In the genomic region with DNA sequence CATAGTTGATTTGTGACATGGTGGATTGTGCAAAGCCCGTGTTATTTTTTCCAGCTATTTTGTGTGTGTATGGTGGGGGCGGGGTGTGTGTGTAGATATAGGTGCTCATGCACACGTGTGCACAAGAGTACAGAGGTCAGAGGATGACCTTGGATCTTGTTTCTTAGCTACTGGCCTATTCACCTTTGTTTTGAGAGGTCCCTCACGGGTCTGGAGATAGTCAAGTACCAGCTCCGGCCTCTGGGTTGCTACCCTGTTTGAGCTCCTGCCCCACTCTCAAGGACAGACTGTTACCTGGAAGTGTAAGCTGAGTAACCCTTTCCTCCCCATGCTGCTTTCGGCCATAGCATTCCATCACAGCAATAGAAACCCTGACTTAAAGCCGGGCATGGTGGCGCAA, we compare ENCODE assay signal across 16 mouse cellular contexts.
DNase-seq lines count a peak whose midpoint lies in the region; TF ChIP-seq lines count a peak whose summit lies in the region.
"Had no signal": no experiment of that assay in that cellular context is flagged by ENCODE, and none has a peak within 500 bp of the region (broad histone marks: within the 10 kb centered on the region; RNA-seq: fewer than 3 reads in every experiment).

No protein-coding gene starts in this region.

- H3K27ac ChIP-seq in heart, embryonic 10.5 days = peak overlapping the region; percentile 90
- peak overlapping the region; percentile 11 for H3K27ac ChIP-seq in kidney, adult 2 months (ENCODE audit: insufficient read depth, low read depth, low read length)
- peak overlapping the region; percentile 75; the same call in 1 of the 2 replicates for H3K27ac ChIP-seq in embryonic facial prominence, embryonic 10.5 days (replicated peaks)
- H3K27ac ChIP-seq: limb, embryonic 12.5 days; liver, embryonic 13.5 days had no signal

- H3K4me3 ChIP-seq in heart, embryonic 10.5 days = 0 out of 2 replicates have a peak overlapping the region, but pooled peaks have one; percentile 16
- H3K4me3 ChIP-seq in kidney, adult 2 months (ENCODE audit: insufficient read depth, low read depth, low read length) = no peak overlapping the region
- no peak overlapping the region for H3K4me3 ChIP-seq in embryonic facial prominence, embryonic 10.5 days
- no peak overlapping the region for H3K4me3 ChIP-seq in myocyte
- H3K4me3 ChIP-seq: hindbrain, embryonic 13.5 days; limb, embryonic 12.5 days; liver, embryonic 13.5 days; lung, embryonic 15.5 days had no signal

- TF ChIP-seq POLR2A in kidney, adult 2 months (IDR thresholded peaks at IDR 0.05; ENCODE audit: low read depth, low read length) = no peak
- TF ChIP-seq POLR2A in myocyte (IDR thresholded peaks at IDR 0.05; ENCODE audit: insufficient read length, low read depth) = no peak

- peaks cover 66% of the 10 kb centered on the region for H3K4me1 ChIP-seq in heart, embryonic 10.5 days
- 0 out of 2 replicates have a peak, but pooled peaks cover 4% of the 10 kb centered on the region for H3K4me1 ChIP-seq in kidney, adult 2 months (ENCODE audit: control insufficient read depth, insufficient read depth, low read length)
- peaks cover 70% of the 10 kb centered on the region for H3K4me1 ChIP-seq in embryonic facial prominence, embryonic 10.5 days

- DNase-seq in heart, embryonic 10.5 days (ENCODE audit: low spot score) = no peak
- DNase-seq in heart, adult 8-10 months (ENCODE audit: low spot score) = no peak
- DNase-seq in kidney, adult 2 months = no peak
- DNase-seq in kidney, postnatal 4 days = no peak
- DNase-seq in embryonic facial prominence, embryonic 10.5 days (ENCODE audit: low spot score) = no peak
- DNase-seq in left cerebral cortex, adult 9 months (ENCODE audit: low spot score in 2 of 2) = no peak
- DNase-seq in left cerebral cortex, postnatal 4 days = no peak
- DNase-seq: cerebellum, postnatal 14 days; kidney, postnatal 10 days; liver, embryonic 13.5 days; thymus, postnatal 25 days had no signal

- H3K27me3 ChIP-seq in heart, embryonic 10.5 days (ENCODE audit: insufficient read depth, poor library complexity, severe bottlenecking) = no peaks in the 10 kb centered on the region
- no peaks in the 10 kb centered on the region for H3K27me3 ChIP-seq in kidney, adult 2 months (replicated peaks; ENCODE audit: control insufficient read depth, insufficient read depth, low read length)
- H3K27me3 ChIP-seq in embryonic facial prominence, embryonic 10.5 days (replicated peaks; ENCODE audit: low read depth, poor library complexity, severe bottlenecking) = no peaks in the 10 kb centered on the region
- H3K27me3 ChIP-seq in myocyte (ENCODE audit: control insufficient read depth, insufficient read depth, insufficient read length) = no peaks in the 10 kb centered on the region
- H3K27me3 ChIP-seq: hindbrain, embryonic 13.5 days; limb, embryonic 12.5 days; liver, embryonic 13.5 days; lung, embryonic 15.5 days had no signal

- 59% methylated on average over 8 of the region's 8 CpGs for WGBS in heart, embryonic 10.5 days
- WGBS in kidney, adult 2 months = 77% methylated on average over 8 of the region's 8 CpGs
- 65% methylated on average over 8 of the region's 8 CpGs for WGBS in embryonic facial prominence, embryonic 10.5 days

- no peaks in the 10 kb centered on the region for H3K79me2 ChIP-seq in myocyte (ENCODE audit: control insufficient read depth, insufficient read depth)

- H3ac ChIP-seq in myocyte (ENCODE audit: control insufficient read depth, insufficient read length) = no peak overlapping the region

- H3K4me2 ChIP-seq in myocyte (ENCODE audit: low read depth) = peak overlapping the region; percentile 46
- H3K4me2 ChIP-seq: hindbrain, embryonic 13.5 days; limb, embryonic 12.5 days; liver, embryonic 13.5 days; lung, embryonic 15.5 days; midbrain, embryonic 11.5 days had no signal

- no peaks in the 10 kb centered on the region for H3K9me3 ChIP-seq in heart, embryonic 10.5 days
- no peaks in the 10 kb centered on the region for H3K9me3 ChIP-seq in embryonic facial prominence, embryonic 10.5 days
- H3K9me3 ChIP-seq: hindbrain, embryonic 13.5 days; limb, embryonic 12.5 days; liver, embryonic 13.5 days; lung, embryonic 15.5 days had no signal

- H3K36me3 ChIP-seq in heart, embryonic 10.5 days = no peaks in the 10 kb centered on the region
- H3K36me3 ChIP-seq in kidney, adult 2 months (ENCODE audit: control insufficient read depth, insufficient read depth, low read length) = no peaks in the 10 kb centered on the region
- no peaks in the 10 kb centered on the region for H3K36me3 ChIP-seq in embryonic facial prominence, embryonic 10.5 days (replicated peaks)
- no peaks in the 10 kb centered on the region for H3K36me3 ChIP-seq in myocyte (ENCODE audit: control insufficient read depth, insufficient read depth)
- H3K36me3 ChIP-seq: hindbrain, embryonic 13.5 days; limb, embryonic 12.5 days; liver, embryonic 13.5 days; lung, embryonic 15.5 days had no signal

- TF ChIP-seq CTCF in kidney, adult 2 months (conservative IDR thresholded peaks at IDR 0.05; ENCODE audit: insufficient read depth, insufficient read length, low read depth, low read length) = no peak

- intact Hi-C loops in left cerebral cortex, postnatal 4 days (cut with DNase I) = no loop called here

TF ChIP-seq in myocyte, 11 proteins besides CTCF, POLR2A, EP300 and RAD21:
- TF ChIP-seq POLR2AphosphoS2 (IDR thresholded peaks at IDR 0.05; ENCODE audit: insufficient read length, low read depth) = no peak
- TF ChIP-seq MAX (IDR thresholded peaks at IDR 0.05; ENCODE audit: low read depth) = no peak
- no peak for TF ChIP-seq TCF3 (IDR thresholded peaks at IDR 0.05; ENCODE audit: insufficient read length, low read depth)
- no peak for TF ChIP-seq TCF12 (IDR thresholded peaks at IDR 0.05; ENCODE audit: insufficient read depth, poor library complexity, severe bottlenecking)
- no peak for TF ChIP-seq CEBPB (IDR thresholded peaks at IDR 0.05; ENCODE audit: insufficient read depth, poor library complexity, severe bottlenecking)
- no peak for TF ChIP-seq SRF (IDR thresholded peaks at IDR 0.05; ENCODE audit: control insufficient read depth, insufficient read length, low read depth)
- no peak for TF ChIP-seq MYOD1 (IDR thresholded peaks at IDR 0.05; ENCODE audit: control insufficient read depth in 1 of 3, insufficient read length in 2 of 3, low read depth in 2 of 3)
- no peak for TF ChIP-seq E2F4 (IDR thresholded peaks at IDR 0.05; ENCODE audit: insufficient read depth)
- no peak for TF ChIP-seq MYOG (IDR thresholded peaks at IDR 0.05; ENCODE audit: control insufficient read depth in 1 of 3, insufficient read depth in 1 of 3, insufficient read length in 2 of 3, low read depth in 2 of 3)
- no peak for TF ChIP-seq REST (IDR thresholded peaks at IDR 0.05; ENCODE audit: insufficient read depth, insufficient read length)
- TF ChIP-seq USF1 (IDR thresholded peaks at IDR 0.05; ENCODE audit: low read depth) = no peak

Comparison
In these comparisons a context has a peak if more than half of its experiments do, and no peak if none do; other contexts are left out.
1. H3K27ac ChIP-seq: peak in every context shown above with its lines; median percentile 90 in heart, embryonic 10.5 days; 75 in embryonic facial prominence, embryonic 10.5 days; 11 in kidney, adult 2 months.